ENCODE assay signal across 12 mouse cellular contexts in the genomic region with DNA sequence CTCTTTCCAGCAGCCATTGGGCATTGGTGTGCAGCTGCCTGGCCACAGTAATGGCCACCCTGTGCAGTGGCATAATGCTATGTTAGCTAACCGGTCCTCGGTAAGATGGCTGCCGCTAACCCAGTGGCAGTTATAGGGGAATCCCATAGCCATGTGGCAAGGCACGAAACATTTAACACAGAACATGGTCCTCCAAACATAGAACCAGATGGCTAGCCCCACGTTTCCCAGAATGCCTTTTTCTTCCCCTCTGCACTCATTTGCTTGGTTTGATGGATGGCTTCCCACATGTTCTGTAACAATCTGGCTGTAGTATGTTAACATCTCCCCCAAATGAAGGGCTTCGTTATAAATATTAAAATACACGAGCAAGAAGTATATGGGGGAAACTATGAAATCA.
"Had no signal": no experiment of that assay in that cellular context is flagged by ENCODE, and none has a peak within 500 bp of the region (broad histone marks: within the 10 kb centered on the region; RNA-seq: fewer than 3 reads in every experiment).

No protein-coding gene starts in this region.

- H3K4me2 ChIP-seq: limb, embryonic 12.5 days; liver, embryonic 13.5 days; lung, embryonic 15.5 days; midbrain, embryonic 12.5 days had no signal

- H3K9me3 ChIP-seq: limb, embryonic 12.5 days; liver, embryonic 13.5 days; lung, embryonic 15.5 days; midbrain, embryonic 12.5 days had no signal

- H3K27ac ChIP-seq: limb, embryonic 12.5 days; liver, embryonic 13.5 days; lung, embryonic 15.5 days; midbrain, embryonic 12.5 days had no signal

- H3K27me3 ChIP-seq: limb, embryonic 12.5 days; liver, embryonic 13.5 days; lung, embryonic 15.5 days; midbrain, embryonic 12.5 days had no signal

- H3K9ac ChIP-seq: limb, embryonic 12.5 days; liver, embryonic 13.5 days; liver, postnatal 0 days; lung, embryonic 15.5 days; midbrain, embryonic 12.5 days had no signal

- H3K4me1 ChIP-seq: limb, embryonic 12.5 days; liver, embryonic 13.5 days; lung, embryonic 15.5 days; midbrain, embryonic 12.5 days had no signal

- H3K36me3 ChIP-seq: limb, embryonic 12.5 days; liver, embryonic 13.5 days; lung, embryonic 15.5 days; midbrain, embryonic 12.5 days had no signal

- ATAC-seq: liver, postnatal 0 days had no signal

- DNase-seq: kidney, adult 11 months; kidney, postnatal 10 days; kidney, postnatal 4 days; liver; liver, embryonic 13.5 days; liver, postnatal 0 days; right cerebral cortex, adult 18-20 months; right cerebral cortex, postnatal 25 days; thymus, postnatal 4 days had no signal

- H3K4me3 ChIP-seq: limb, embryonic 12.5 days; liver, embryonic 13.5 days; lung, embryonic 15.5 days; midbrain, embryonic 12.5 days had no signal
